Mouse (Mus musculus): Measurements from ENCODE around the gene Ppme1.

DNA sequence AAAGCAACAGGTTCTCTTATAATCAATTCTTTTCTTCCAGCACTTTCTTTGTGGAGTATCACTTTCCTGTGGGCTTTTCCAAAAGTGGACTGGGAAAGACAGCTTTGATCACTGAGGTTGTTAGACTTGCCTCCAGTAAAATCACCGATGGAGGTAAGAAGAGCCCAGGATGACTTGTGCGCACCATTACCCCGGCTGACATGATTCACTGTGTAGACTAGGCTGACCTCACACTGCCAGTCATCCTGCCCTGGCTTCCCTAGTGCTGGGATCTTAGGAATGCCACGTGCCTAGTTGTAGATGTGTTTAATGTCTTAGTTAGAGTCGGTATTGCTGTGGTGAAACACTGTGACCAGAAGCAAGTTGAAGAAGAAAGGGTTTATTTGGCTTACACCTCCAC is 35.6 kb upstream of the Ppme1 start:
- TF ChIP-seq POLR2A (IDR thresholded peaks at IDR 0.05; ENCODE audit: control insufficient read depth in 1 of 2, insufficient read depth in 1 of 2, low read depth in 1 of 2, low read length in 2 of 2, poor library complexity in 1 of 2) (no peak), CTCF (IDR thresholded peaks at IDR 0.05 in 2 of 3, conservative IDR thresholded peaks at IDR 0.05 in 1 of 3; ENCODE audit: control insufficient read depth in 1 of 3, insufficient read depth in 1 of 3, low read depth in 2 of 3, low read length in 3 of 3, poor library complexity in 1 of 3, severe bottlenecking in 1 of 3) (no peak), CHD2 (IDR thresholded peaks at IDR 0.05; ENCODE audit: low read length) (no peak), BHLHE40 (IDR thresholded peaks at IDR 0.05; ENCODE audit: borderline replicate concordance, low read depth, low read length) (no peak), POLR2AphosphoS2 (IDR thresholded peaks at IDR 0.05; ENCODE audit: low read length) (no peak), SMC3 (IDR thresholded peaks at IDR 0.05; ENCODE audit: low read depth, low read length) (no peak)

All from MEL (cell line).